Mouse (Mus musculus) hindbrain, embryonic 15.5 days (tissue): ENCODE data around the gene Inpp5f. TPM values are rescaled to one million over a fixed set of nuclear protein-coding genes. Genes with fewer than 3 reads are reported as not detected.
A peak's percentile ranks its signal among the peaks of the same experiment; 100 is the strongest.

Source experiments
- ATAC-seq: fragments of 200-750 bp; cut with Nextera tagmentation; 2 replicates; pipeline ENCODE4 v1.8.0; 2017; ENCODE audit warnings: low read depth, moderate number of reproducible peaks, moderate TSS enrichment; ENCODE audit not compliant: low FRiP score
- H3K27ac ChIP-seq: fragments of 300-500 bp; sonication (generic); replicated peaks from 2 replicates; pipeline ENCODE4 v1.5.1; 2015; ENCODE audit warnings: mild to moderate bottlenecking, inconsistent platforms
- H3K27me3 ChIP-seq: fragments of 300-500 bp; sonication (generic); 2 replicates; pipeline ENCODE4 v1.6.1; 2015; ENCODE audit warnings: control low read depth, inconsistent platforms
- H3K36me3 ChIP-seq: fragments of 300-500 bp; sonication (generic); 2 replicates; pipeline ENCODE4 v1.6.1; 2015; ENCODE audit warnings: control low read depth, inconsistent platforms
- H3K4me1 ChIP-seq: fragments of 300-500 bp; sonication (generic); replicated peaks from 2 replicates; pipeline ENCODE4 v1.6.1; 2015; ENCODE audit warnings: control low read depth, inconsistent platforms
- H3K4me2 ChIP-seq: fragments of 300-500 bp; sonication (generic); 2 replicates; pipeline ENCODE4 v1.6.1; 2015; ENCODE audit warnings: moderate library complexity, mild to moderate bottlenecking, inconsistent platforms
- H3K4me3 ChIP-seq: fragments of 300-500 bp; sonication (generic); 2 replicates; pipeline ENCODE4 v1.5.1; 2015; ENCODE audit warnings: mild to moderate bottlenecking, inconsistent platforms
- H3K9ac ChIP-seq: fragments of 300-500 bp; sonication (generic); 2 replicates; pipeline ENCODE4 v1.6.1; 2015; ENCODE audit warnings: inconsistent platforms
- H3K9me3 ChIP-seq: fragments of 300-500 bp; sonication (generic); 2 replicates; pipeline ENCODE4 v1.6.1; 2016; ENCODE audit warnings: control low read depth, inconsistent platforms
- WGBS: fragments of 180-500 bp; shearing (Covaris S2); methylation state at CpG from one replicate; pipeline ENCODE4 v1.1.7; 2015; 5-methylcytosine and 5-hydroxymethylcytosine counted together
- polyA plus RNA-seq: library from polyadenylated mRNA; unstranded; fragments of >200 nt; fragmentation: Nextera tagmentation; extraction: Ambion mirVana; gene quantifications from 2 replicates; pipeline ENCODE4 v1.2.1, GENCODE M21; 2015

The Inpp5f gene
- polyA plus RNA-seq, 1 experiment from 2014 or later: 406 TPM

DNA sequence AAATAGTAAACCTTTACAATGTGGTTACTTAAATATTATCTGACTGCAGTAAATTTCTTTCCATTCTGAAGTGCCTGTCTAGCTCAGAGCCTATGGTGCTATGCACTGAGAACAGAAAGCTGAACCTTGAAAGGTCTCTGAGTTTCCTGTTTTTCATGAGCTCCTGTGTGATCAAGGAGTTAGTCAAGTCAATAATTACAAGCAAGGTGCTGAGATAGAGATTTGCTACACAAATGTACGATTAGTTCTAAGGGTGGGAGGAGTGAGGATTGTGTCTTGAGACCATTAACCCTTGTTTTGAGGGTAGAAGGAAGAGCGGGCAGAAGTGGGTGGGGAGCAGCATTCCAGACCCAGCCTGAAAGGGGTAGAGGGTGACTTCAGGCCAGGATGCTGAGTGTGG, 16.1 kb downstream of the Inpp5f start:
- H3K27ac ChIP-seq: no peak overlapping the region
- H3K9me3 ChIP-seq: no peaks in the 10 kb centered on the region
- no peak overlapping the region for H3K4me2 ChIP-seq
- no peak overlapping the region for H3K4me3 ChIP-seq
- 0 out of 2 replicates have a peak, but pooled peaks cover 2% of the 10 kb centered on the region for H3K4me1 ChIP-seq
- WGBS: 87% methylated on average over 2 of the region's 2 CpGs
- H3K36me3 ChIP-seq: 0 out of 2 replicates have a peak, but pooled peaks cover 3% of the 10 kb centered on the region
- no peaks in the 10 kb centered on the region for H3K27me3 ChIP-seq
- no peak overlapping the region for H3K9ac ChIP-seq
- no peak for ATAC-seq

DNA sequence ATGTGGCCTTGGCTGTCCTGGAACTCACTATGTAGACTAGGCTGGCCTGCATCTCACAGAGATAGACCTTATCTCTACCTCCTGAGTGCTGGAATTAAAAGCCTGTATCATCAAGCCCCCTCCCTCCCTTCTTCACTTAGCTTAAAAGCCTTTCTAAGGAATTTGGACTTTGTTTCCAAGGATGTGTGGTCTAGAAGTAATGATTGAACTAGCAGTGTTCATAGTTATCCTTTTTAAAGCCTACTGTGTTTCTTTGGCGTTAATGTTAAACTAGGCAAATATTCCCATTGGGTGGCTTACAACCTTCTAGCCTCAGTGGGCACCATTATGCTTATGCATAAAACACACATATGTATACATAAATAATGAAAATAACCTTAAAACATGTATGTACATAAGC, 16.6 kb downstream of the Inpp5f start:
- no peak overlapping the region for H3K9ac ChIP-seq
- H3K27ac ChIP-seq: no peak overlapping the region
- no peaks in the 10 kb centered on the region for H3K27me3 ChIP-seq
- no peak for ATAC-seq
- H3K4me2 ChIP-seq: no peak overlapping the region
- 0 out of 2 replicates have a peak, but pooled peaks cover 3% of the 10 kb centered on the region for H3K36me3 ChIP-seq
- 96% methylated on average over 1 of the region's 1 CpGs for WGBS
- H3K9me3 ChIP-seq: no peaks in the 10 kb centered on the region
- no peak overlapping the region for H3K4me3 ChIP-seq
- H3K4me1 ChIP-seq: no peaks in the 10 kb centered on the region

DNA sequence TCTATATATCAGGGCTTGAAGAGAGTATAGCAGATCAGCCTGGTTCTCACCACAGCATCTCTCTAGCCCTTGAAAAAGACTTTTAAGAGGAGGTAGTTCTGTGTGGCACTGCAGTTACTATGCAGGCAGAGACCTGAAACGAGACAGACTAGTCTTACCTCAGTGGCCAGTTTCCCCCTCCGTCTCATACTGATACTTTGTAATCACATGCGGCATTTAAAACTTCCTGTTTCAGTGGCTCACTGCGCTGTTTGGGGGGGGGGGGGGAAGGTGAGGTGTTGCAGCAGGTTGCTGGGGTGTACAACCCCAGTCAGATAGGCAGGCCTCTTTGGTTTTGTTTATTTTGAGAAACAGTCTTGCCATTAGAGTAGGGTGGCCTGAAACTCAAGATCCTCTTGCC, 22.0 kb downstream of the Inpp5f start:
- ATAC-seq: no peak
- Histone ChIP-seq H3K4me1 (no peaks in the 10 kb centered on the region), H3K36me3 (0 out of 2 replicates have a peak, but pooled peaks cover 5% of the 10 kb centered on the region)

DNA sequence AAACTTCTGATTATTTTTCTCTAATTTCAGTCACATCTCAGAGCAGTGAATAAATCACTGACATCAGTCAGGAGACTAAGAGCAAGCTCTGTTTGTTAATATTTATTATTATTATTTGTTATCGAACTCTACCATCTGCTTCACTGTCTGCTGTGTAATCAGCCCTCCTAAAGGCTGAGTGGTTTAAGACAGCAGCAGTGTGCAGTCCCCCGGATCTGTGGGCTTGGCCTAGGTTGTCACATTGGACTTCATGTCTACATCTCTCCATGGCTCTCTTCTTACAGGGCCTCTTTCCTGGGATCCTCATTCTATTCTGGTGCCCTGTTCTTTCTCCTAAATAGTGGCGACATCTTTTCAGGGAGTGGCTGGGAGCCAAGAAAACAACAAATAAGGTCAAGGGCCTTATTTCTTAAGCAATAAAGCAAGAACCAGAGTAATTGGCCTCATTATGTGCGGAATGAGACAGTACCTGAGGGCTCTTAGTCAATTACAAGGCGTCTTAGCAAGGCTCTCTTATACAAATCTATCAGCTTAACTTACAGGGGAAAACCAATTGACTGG, 28.9 kb downstream of the Inpp5f start:
- H3K36me3 ChIP-seq: 0 out of 2 replicates have a peak, but pooled peaks cover 5% of the 10 kb centered on the region
- H3K27me3 ChIP-seq: no peaks in the 10 kb centered on the region
- no peaks in the 10 kb centered on the region for H3K4me1 ChIP-seq
- no peak overlapping the region for H3K4me3 ChIP-seq
- 65% methylated on average over 5 of the region's 5 CpGs for WGBS
- H3K4me2 ChIP-seq: no peak overlapping the region
- H3K9me3 ChIP-seq: no peaks in the 10 kb centered on the region
- H3K27ac ChIP-seq: no peak overlapping the region
- ATAC-seq: no peak
- H3K9ac ChIP-seq: no peak overlapping the region

More for the DNA sequence above, 22.0 kb downstream of the Inpp5f start:
- Histone ChIP-seq H3K4me3 (no peak overlapping the region), H3K9ac (no peak overlapping the region), H3K27me3 (no peaks in the 10 kb centered on the region), H3K4me2 (no peak overlapping the region), H3K9me3 (no peaks in the 10 kb centered on the region), H3K27ac (no peak overlapping the region)
- 89% methylated on average over 4 of the region's 4 CpGs for WGBS

DNA sequence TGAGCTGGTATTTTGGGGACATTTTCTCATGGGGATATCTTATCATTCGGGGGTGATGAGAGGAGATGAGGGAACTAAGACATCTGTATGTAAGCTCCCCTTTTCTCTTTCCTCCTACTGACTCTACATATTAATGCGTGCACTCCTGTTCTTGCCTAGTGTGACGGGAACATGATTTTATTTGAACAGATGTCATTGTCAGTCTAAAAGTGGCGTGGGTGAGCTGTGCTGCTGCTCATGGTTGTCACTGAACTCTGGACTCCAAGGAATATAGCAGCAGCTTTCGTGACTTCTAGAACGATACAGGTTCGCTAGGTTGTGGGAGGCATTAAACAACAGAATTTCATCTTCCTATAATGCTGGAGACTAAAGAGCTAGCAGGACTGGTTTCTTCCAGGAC, 30.4 kb downstream of the Inpp5f start:
- no peak for ATAC-seq

DNA sequence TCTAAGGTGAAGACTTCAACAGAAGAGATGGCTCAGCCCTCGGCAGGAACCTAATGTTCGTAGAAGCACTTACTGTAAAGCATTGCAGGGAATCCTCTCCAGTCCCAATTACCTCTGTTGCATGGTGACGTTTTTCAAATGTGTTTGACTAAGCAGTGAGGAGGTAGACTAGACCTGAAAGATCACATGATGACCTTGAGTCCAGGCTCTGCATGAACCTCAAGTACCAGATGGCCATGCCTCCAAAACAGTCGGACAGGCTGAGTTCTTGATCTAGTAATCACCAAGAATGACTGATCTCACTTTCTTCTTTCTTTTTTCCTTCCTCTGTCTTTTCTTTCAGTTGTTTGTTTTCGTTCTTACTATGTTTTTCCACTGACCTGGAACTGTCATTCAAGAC, 31.3 kb downstream of the Inpp5f start:
- 79% methylated on average over 5 of the region's 5 CpGs for WGBS
- H3K9ac ChIP-seq: no peak overlapping the region
- ATAC-seq: no peak
- H3K4me1 ChIP-seq: no peaks in the 10 kb centered on the region
- H3K4me3 ChIP-seq: no peak overlapping the region
- H3K9me3 ChIP-seq: no peaks in the 10 kb centered on the region
- no peak overlapping the region for H3K27ac ChIP-seq
- no peaks in the 10 kb centered on the region for H3K36me3 ChIP-seq
- no peak overlapping the region for H3K4me2 ChIP-seq
- H3K27me3 ChIP-seq: no peaks in the 10 kb centered on the region

More for the DNA sequence above, 30.4 kb downstream of the Inpp5f start:
- Histone ChIP-seq H3K9me3 (no peaks in the 10 kb centered on the region), H3K27ac (no peak overlapping the region), H3K4me2 (no peak overlapping the region), H3K4me3 (no peak overlapping the region), H3K4me1 (no peaks in the 10 kb centered on the region), H3K27me3 (no peaks in the 10 kb centered on the region), H3K36me3 (0 out of 2 replicates have a peak, but pooled peaks cover 5% of the 10 kb centered on the region), H3K9ac (no peak overlapping the region)
- whole genome bisulfite sequencing: 86% methylated on average over 7 of the region's 7 CpGs

DNA sequence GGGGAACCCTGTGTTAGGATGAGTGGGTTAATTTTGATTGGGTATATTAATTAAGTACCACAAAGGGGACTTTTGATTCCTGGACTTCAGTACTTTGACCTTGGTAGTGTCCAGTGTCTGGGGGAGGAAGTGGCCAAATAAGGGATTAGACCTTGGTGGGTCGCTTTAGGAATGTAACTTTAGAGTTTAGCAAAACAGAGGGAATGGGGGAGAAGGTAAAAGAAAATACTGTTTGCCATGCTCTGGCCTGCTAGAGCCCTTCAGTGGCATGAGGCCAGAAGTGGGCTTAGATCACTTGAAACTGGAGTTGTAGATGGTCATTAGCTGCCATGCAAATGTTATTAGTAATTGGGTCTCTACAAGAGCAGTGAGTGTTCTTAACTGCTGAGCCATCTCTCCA, 45.8 kb downstream of the Inpp5f start:
- peaks cover 4% of the 10 kb centered on the region; the same call in 1 of the 2 replicates for H3K36me3 ChIP-seq
- H3K9me3 ChIP-seq: no peaks in the 10 kb centered on the region
- H3K9ac ChIP-seq: no peak overlapping the region
- no peak overlapping the region for H3K27ac ChIP-seq
- H3K4me2 ChIP-seq: no peak overlapping the region
- 96% methylated on average over 1 of the region's 1 CpGs for WGBS
- no peaks in the 10 kb centered on the region for H3K27me3 ChIP-seq
- ATAC-seq: no peak
- H3K4me3 ChIP-seq: no peak overlapping the region
- H3K4me1 ChIP-seq: no peaks in the 10 kb centered on the region

DNA sequence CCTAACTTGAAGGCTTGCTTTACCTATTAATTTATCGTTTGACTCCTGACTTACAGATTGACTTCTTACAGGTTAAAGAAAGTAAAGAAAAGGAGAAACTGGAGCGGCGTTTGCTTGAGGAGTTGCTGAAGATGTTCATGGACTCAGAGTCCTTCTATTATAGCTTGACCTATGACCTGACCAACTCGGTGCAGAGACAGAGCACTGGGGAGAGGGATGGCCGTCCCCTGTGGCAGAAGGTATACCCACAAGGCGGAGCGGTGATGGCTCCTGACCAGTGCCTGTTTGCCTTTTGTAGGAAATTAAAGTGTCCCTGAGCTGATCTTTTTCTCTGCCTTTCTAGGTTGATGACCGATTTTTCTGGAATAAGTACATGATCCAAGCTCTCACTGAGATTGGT, 52.8 kb downstream of the Inpp5f start:
- Histone ChIP-seq H3K9ac (no peak overlapping the region), H3K4me3 (no peak overlapping the region), H3K36me3 (peaks cover 11% of the 10 kb centered on the region; the same call in 1 of the 2 replicates), H3K27ac (no peak overlapping the region), H3K27me3 (no peaks in the 10 kb centered on the region), H3K4me1 (no peaks in the 10 kb centered on the region), H3K9me3 (no peaks in the 10 kb centered on the region), H3K4me2 (no peak overlapping the region)
- no peak for ATAC-seq
- 84% methylated on average over 8 of the region's 8 CpGs for WGBS

DNA sequence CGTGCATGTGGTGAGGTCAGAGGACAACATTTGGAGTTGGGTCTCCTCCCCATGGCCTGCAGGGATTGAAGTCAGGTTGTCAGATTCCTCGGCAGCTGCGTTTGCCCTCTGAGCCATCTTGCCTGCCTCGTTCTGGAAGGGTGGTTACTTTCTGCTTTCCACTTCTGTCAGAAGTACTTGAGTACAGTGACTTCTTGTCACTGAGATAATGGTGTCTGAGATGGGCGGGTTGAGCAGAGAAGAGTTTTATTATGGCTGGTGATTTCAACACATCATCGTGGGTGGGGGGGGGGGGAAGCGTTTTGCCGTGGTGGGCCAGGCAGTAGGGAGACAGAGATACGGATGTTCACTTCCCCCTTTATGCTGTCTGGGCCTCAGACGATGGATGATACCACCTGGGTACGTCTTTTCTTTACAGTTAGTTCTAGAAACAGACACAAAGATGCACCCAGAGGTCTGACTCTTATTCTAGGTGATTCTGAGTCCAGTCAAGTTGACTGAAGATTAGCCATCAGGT, 53.8 kb downstream of the Inpp5f start:
- Histone ChIP-seq H3K9ac (no peak overlapping the region), H3K9me3 (no peaks in the 10 kb centered on the region), H3K4me1 (no peaks in the 10 kb centered on the region), H3K27ac (no peak overlapping the region), H3K36me3 (peaks cover 6% of the 10 kb centered on the region; the same call in 1 of the 2 replicates), H3K4me2 (no peak overlapping the region), H3K4me3 (no peak overlapping the region), H3K27me3 (no peaks in the 10 kb centered on the region)
- 90% methylated on average over 11 of the region's 11 CpGs for WGBS
- ATAC-seq: no peak

DNA sequence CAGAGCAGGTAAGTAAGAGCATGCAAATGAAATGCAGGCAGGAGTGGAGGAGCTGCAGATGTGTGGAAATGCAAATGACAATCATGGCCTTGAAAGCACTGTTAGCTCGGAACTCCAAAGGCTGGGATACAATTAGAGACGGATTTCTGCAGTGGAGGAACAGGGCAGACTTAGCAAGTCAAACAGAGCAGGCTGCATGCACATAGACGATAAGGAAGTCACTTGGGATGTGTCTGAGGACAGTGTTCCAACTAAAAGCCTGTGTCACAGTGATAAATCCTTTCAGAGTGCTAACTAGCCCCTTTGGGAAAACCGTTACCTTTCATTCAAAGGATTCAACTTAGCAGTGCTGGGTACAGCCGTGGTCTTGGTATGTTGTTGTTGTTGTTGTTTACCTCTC, 56.7 kb downstream of the Inpp5f start:
- Histone ChIP-seq H3K36me3 (peaks cover 6% of the 10 kb centered on the region; the same call in 1 of the 2 replicates), H3K4me2 (no peak overlapping the region), H3K9ac (no peak overlapping the region), H3K27ac (no peak overlapping the region), H3K9me3 (no peaks in the 10 kb centered on the region), H3K27me3 (no peaks in the 10 kb centered on the region), H3K4me1 (peaks cover 13% of the 10 kb centered on the region), H3K4me3 (no peak overlapping the region)
- ATAC-seq: no peak
- WGBS: 41% methylated on average over 5 of the region's 5 CpGs

DNA sequence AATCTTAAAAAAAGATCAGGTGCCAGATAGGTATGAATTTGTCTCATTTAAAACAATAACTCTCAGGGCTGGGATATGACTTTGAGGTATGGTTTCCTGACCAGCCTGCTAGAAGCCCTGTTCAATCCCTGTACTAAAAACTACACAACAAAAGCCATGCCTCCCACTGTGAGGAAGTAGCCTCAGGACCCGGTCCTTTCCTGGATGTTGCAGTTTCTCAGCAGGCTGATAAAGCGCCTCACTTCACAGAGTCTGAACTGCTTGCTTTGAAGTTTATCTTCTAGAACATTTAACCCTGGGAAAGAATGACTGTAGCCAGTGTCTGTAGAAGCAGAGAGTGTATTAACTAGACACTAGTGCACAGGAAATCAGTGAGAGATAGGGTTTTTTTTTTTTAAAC, 57.7 kb downstream of the Inpp5f start:
- H3K4me3 ChIP-seq: no peak overlapping the region
- H3K36me3 ChIP-seq: peaks cover 4% of the 10 kb centered on the region; the same call in 1 of the 2 replicates
- H3K9ac ChIP-seq: no peak overlapping the region
- 40% methylated on average over 2 of the region's 2 CpGs for WGBS
- ATAC-seq: no peak
- no peak overlapping the region for H3K27ac ChIP-seq
- no peaks in the 10 kb centered on the region for H3K9me3 ChIP-seq
- peaks cover 23% of the 10 kb centered on the region for H3K4me1 ChIP-seq
- H3K27me3 ChIP-seq: no peaks in the 10 kb centered on the region
- H3K4me2 ChIP-seq: no peak overlapping the region

DNA sequence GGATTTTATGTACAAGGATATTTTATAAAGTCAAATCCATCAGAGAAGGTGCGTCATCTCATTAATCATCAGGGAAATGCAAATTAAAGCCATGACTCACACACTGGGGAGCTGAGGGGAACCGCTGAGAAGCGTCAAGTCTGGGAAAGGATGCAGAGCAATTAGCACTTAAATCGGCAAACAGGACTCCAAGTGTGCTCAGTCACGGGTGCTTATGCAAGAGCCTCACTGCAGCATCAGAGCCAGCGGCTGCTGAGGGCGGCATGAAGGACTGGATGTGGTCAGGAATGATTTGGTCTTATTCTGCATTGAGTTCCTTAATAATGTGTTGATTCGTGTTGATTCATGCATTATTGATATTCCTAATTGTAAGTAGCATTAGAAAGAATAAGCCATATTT, 60.8 kb downstream of the Inpp5f start:
- WGBS: 10% methylated on average over 8 of the region's 8 CpGs
- peak overlapping the region; percentile 81 for H3K27ac ChIP-seq
- H3K27me3 ChIP-seq: no peaks in the 10 kb centered on the region
- peak; percentile 82 for ATAC-seq
- peaks cover 23% of the 10 kb centered on the region for H3K4me1 ChIP-seq
- peak overlapping the region; percentile 35 for H3K4me2 ChIP-seq
- H3K9me3 ChIP-seq: no peaks in the 10 kb centered on the region
- no peak overlapping the region for H3K4me3 ChIP-seq
- no peak overlapping the region for H3K9ac ChIP-seq
- H3K36me3 ChIP-seq: 0 out of 2 replicates have a peak, but pooled peaks cover 3% of the 10 kb centered on the region
